Mouse (Mus musculus) forebrain, postnatal 0 days (tissue): ENCODE results near the gene Cd44. TPM values are rescaled to one million over a fixed set of nuclear protein-coding genes. Genes with fewer than 3 reads are reported as not detected.

Experiments
- ATAC-seq: fragments of 200-750 bp; cut with Nextera tagmentation; 2 replicates; pipeline ENCODE4 v1.8.0; 2017; ENCODE audit warnings: mild to moderate bottlenecking, moderate library complexity
- DNase-seq: peaks from one replicate; pipeline ENCODE4 v3.0.0-alpha.2; 2015
- H3K27ac ChIP-seq: fragments of 300-500 bp; sonication (generic); 2 replicates; pipeline ENCODE4 v1.5.1; 2014; ENCODE audit warnings: low read depth, mild to moderate bottlenecking, antibody characterized with exemption, low read length, moderate library complexity, mixed read lengths
- H3K27me3 ChIP-seq: fragments of 300-500 bp; sonication (generic); 2 replicates; pipeline ENCODE4 v1.6.1; 2014; ENCODE audit warnings: mild to moderate bottlenecking, low read length, mixed read lengths; ENCODE audit not compliant: insufficient read depth
- H3K36me3 ChIP-seq: fragments of 300-500 bp; sonication (generic); 2 replicates; pipeline ENCODE4 v1.6.1; 2014; ENCODE audit warnings: mild to moderate bottlenecking, moderate library complexity; ENCODE audit not compliant: insufficient read depth
- H3K4me1 ChIP-seq: fragments of 300-500 bp; sonication (generic); 2 replicates; pipeline ENCODE4 v1.6.1; 2014; ENCODE audit warnings: antibody characterized with exemption; ENCODE audit not compliant: insufficient read depth
- H3K4me2 ChIP-seq: fragments of 300-500 bp; sonication (generic); 2 replicates; pipeline ENCODE4 v1.6.1; 2014; ENCODE audit warnings: low read depth, mild to moderate bottlenecking, moderate library complexity
- H3K4me3 ChIP-seq: fragments of 300-500 bp; sonication (generic); 2 replicates; pipeline ENCODE4 v1.5.1; 2014; ENCODE audit warnings: low read depth, low read length, mixed read lengths
- H3K9ac ChIP-seq: fragments of 300-500 bp; sonication (generic); 2 replicates; pipeline ENCODE4 v1.6.1; 2014; ENCODE audit warnings: mild to moderate bottlenecking
- H3K9me3 ChIP-seq: fragments of 300-500 bp; sonication (generic); 2 replicates; pipeline ENCODE4 v1.6.1; 2016; ENCODE audit warnings: low read length
- CTCF ChIP-seq: sonication (generic); IDR thresholded peaks from 2 replicates; pipeline ENCODE4 v1.5.1; 2016; ENCODE audit warnings: antibody characterized with exemption, control low read depth, low read depth
- WGBS: fragments of 180-500 bp; shearing (Covaris S2); extraction: QIAGEN DNeasy Blood & Tissue Kit; methylation state at CpG from one replicate; pipeline ENCODE4 v1.1.7; 2014; 5-methylcytosine and 5-hydroxymethylcytosine counted together
- polyA plus RNA-seq: library from polyadenylated mRNA; unstranded; fragments of >200 nt; fragmentation: Nextera tagmentation; extraction: Ambion mirVana; gene quantifications from 2 replicates; pipeline ENCODE4 v1.2.1, GENCODE M21; 2015
- total RNA-seq: library from RNA; depleted of rRNA; stranded (reverse); fragments of >200 nt; gene quantifications from 2 replicates; pipeline ENCODE4 v1.2.3, GENCODE M21; 2014

Gene Cd44
- total and polyA plus RNA-seq, 2 experiments from 2014 or later, result 3.6 to 7.8 TPM

DNA sequence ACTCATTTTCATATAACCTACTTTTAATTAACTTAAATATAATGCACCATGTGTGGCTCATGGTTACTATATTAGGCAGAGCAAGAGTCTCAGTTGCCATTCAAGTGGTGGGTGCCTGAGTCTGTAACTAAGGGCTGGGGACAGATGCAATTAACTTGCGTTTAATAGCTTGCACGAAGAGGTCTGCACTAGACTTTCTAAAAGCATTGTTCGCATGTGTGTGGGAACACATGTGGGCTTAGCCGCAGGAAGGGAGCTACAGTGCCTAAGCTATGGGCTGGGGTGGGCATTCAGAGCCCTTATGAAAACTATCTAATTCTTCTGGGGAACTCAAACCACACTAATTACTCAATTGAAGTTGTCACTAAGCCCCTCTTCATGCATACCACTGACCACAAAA is 37.4 kb downstream of the Cd44 start:
- H3K9ac ChIP-seq, result no peak overlapping the region
- no peak for TF ChIP-seq CTCF
- no peaks in the 10 kb centered on the region for H3K9me3 ChIP-seq
- H3K4me3 ChIP-seq, result no peak overlapping the region
- H3K4me1 ChIP-seq, result no peaks in the 10 kb centered on the region
- DNase-seq, result no peak
- H3K36me3 ChIP-seq, result no peaks in the 10 kb centered on the region
- H3K27me3 ChIP-seq, result no peaks in the 10 kb centered on the region
- no peak overlapping the region for H3K27ac ChIP-seq
- WGBS, result 31% methylated on average over 4 of the region's 4 CpGs
- H3K4me2 ChIP-seq, result no peak overlapping the region
- no peak for ATAC-seq

DNA sequence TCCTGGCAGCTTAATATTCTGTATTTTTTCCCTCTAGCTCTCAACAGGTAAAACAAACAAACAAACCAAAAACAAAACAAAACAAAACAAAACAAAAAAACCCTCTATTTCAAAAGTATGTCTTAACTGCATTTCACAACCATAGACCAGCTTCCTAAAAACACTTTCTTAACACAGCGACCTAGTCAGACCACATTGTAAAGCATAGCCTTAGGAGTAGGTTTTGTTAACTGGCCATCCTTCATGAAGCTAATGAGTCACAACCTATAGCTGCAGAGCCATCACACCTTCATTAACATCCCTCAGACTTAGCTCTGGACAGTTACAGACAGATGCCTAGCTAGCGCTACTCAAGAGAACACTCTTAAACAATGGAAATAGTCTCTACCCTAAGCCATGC is 37.9 kb downstream of the Cd44 start:
- H3K27ac ChIP-seq, result no peak overlapping the region
- ATAC-seq, result no peak
- no peaks in the 10 kb centered on the region for H3K4me1 ChIP-seq
- TF ChIP-seq CTCF, result no peak
- H3K27me3 ChIP-seq, result no peaks in the 10 kb centered on the region
- H3K4me2 ChIP-seq, result no peak overlapping the region
- WGBS, result 74% methylated on average over 2 of the region's 2 CpGs
- no peak for DNase-seq
- H3K36me3 ChIP-seq, result no peaks in the 10 kb centered on the region
- H3K9ac ChIP-seq, result no peak overlapping the region
- H3K9me3 ChIP-seq, result no peaks in the 10 kb centered on the region
- H3K4me3 ChIP-seq, result no peak overlapping the region

DNA sequence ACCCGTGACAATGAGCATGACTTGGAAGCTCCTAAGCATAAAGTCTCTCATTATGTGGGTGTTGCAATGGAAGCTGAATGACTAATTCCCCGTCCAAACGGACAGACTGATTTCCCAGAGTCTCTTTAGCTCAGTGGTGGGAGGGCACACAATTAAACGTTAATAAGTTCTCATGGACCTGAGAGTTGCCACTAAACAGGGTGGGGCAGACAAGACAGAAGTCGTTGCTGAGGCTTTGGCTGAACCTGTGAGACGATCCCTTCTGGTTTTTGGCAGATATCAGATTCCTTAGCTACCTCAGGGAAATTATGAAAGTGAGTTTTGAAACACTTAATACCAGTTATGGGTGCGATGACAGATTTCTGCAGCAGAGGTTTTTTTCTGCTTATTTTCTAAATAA is 38.8 kb downstream of the Cd44 start:
- WGBS, result 70% methylated on average over 7 of the region's 7 CpGs
- Histone ChIP-seq H3K27me3 (no peaks in the 10 kb centered on the region), H3K36me3 (no peaks in the 10 kb centered on the region), H3K27ac (no peak overlapping the region), H3K4me2 (no peak overlapping the region), H3K4me1 (no peaks in the 10 kb centered on the region), H3K9ac (no peak overlapping the region), H3K4me3 (no peak overlapping the region), H3K9me3 (no peaks in the 10 kb centered on the region)
- ATAC-seq, result no peak
- no peak for DNase-seq
- no peak for TF ChIP-seq CTCF

DNA sequence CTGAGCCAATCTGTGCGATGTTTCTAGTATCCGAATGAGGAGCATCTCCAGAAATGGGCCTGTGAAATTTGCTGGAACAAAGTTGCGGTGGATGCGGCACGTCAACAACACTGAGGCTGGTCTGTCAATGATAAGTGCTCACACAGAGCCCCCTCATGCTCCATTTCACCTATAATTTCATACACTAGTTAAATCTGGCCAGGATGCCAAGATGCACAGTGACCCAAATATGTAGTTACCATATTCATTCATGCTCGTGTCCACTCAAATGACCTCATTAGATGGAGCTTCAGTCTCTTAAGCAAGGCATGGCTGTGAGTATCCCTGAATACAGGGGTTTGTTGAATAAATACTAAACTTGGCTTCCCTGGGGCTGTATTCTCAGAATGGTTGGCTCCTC is 43.2 kb downstream of the Cd44 start:
- Histone ChIP-seq H3K9ac (no peak overlapping the region), H3K9me3 (no peaks in the 10 kb centered on the region), H3K4me3 (no peak overlapping the region), H3K4me2 (no peak overlapping the region), H3K4me1 (no peaks in the 10 kb centered on the region), H3K27me3 (no peaks in the 10 kb centered on the region), H3K36me3 (no peaks in the 10 kb centered on the region), H3K27ac (no peak overlapping the region)
- WGBS, result 83% methylated on average over 6 of the region's 6 CpGs
- no peak for DNase-seq
- no peak for TF ChIP-seq CTCF
- ATAC-seq, result no peak

DNA sequence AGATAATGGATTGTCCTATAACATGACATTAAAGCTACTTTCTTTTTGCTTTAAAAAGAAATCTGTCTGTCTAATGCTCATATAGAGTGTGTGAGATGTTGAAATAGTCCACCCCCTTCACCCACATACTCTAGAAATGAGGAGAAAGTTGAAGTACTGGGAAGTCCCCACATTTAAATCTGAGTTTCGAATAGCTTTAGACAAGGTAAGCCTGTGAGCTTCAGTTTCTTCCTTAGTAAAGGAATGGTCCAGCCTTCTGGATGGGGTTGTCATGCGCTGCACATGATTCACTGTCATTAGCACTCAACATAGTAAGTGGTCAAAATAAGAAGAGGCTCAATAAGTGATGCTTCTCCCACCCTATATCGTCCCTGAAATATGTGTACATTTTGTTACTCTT is 48.2 kb downstream of the Cd44 start:
- TF ChIP-seq CTCF, result no peak

DNA sequence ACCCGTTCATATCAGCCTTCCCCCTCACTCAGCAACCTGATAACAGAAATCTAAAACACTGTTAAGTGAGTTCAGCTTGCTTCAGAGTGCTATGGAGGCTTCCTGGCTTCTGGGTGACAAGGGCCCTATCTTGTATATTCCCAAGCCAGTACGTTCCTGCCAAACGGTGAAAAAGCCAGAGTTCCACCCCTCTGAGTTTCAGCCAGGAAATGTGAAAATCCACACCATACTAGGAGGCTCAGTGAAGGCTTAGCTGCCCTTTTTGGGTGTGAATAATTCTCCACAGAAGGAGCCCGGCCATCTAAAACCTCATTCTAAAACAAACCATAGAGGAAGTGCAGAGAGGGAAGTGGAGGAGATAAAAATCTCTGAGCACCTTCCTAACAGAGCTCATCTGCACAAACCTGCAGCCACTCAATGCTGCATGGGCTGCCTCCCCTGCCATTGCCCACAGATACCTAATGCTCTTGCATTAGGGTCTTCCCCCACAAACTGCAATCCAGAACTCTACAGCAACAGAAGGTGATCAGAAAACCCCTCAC is 49.5 kb downstream of the Cd44 start:
- TF ChIP-seq CTCF, result no peak
- ATAC-seq, result no peak
- WGBS, result 73% methylated on average over 4 of the region's 4 CpGs

More for the DNA sequence above, 48.2 kb downstream of the Cd44 start:
- no peak for ATAC-seq
- DNase-seq, result no peak
- Histone ChIP-seq H3K4me3 (no peak overlapping the region), H3K4me2 (no peak overlapping the region), H3K36me3 (no peaks in the 10 kb centered on the region), H3K27me3 (no peaks in the 10 kb centered on the region), H3K4me1 (no peaks in the 10 kb centered on the region), H3K9me3 (no peaks in the 10 kb centered on the region), H3K27ac (no peak overlapping the region), H3K9ac (no peak overlapping the region)
- 91% methylated on average over 3 of the region's 3 CpGs for WGBS

DNA sequence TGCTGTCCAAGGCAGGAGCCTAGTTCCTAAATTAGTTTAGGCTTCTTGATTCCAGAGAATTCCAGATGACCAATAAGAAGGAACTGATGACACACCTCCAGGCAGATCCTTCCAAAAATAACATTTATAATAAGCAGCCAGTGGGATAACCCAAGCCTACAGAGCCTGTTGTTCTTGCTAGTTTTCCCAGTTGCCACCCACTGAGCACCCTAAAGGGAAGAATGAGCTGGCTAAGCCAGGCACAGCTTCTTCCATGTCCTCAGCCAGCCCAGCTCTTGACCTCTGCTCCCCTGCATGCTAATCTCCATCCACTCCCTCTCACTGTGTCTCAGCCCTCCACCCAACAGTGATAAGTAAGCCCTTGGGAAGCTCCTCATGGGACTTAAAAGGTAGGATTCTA is 51.4 kb downstream of the Cd44 start:
- TF ChIP-seq CTCF, result no peak
- DNase-seq (no peak), ATAC-seq (no peak)
- H3K4me2 ChIP-seq, result no peak overlapping the region
- H3K9me3 ChIP-seq, result no peaks in the 10 kb centered on the region
- no peak overlapping the region for H3K4me3 ChIP-seq
- no peaks in the 10 kb centered on the region for H3K27me3 ChIP-seq
- no peak overlapping the region for H3K27ac ChIP-seq
- no peak overlapping the region for H3K9ac ChIP-seq
- H3K4me1 ChIP-seq, result no peaks in the 10 kb centered on the region
- H3K36me3 ChIP-seq, result no peaks in the 10 kb centered on the region

More for the DNA sequence above, 49.5 kb downstream of the Cd44 start:
- H3K27me3 ChIP-seq, result no peaks in the 10 kb centered on the region
- no peak overlapping the region for H3K4me3 ChIP-seq
- no peak overlapping the region for H3K9ac ChIP-seq
- no peak overlapping the region for H3K27ac ChIP-seq
- H3K4me1 ChIP-seq, result no peaks in the 10 kb centered on the region
- H3K36me3 ChIP-seq, result no peaks in the 10 kb centered on the region
- no peaks in the 10 kb centered on the region for H3K9me3 ChIP-seq
- H3K4me2 ChIP-seq, result no peak overlapping the region
- DNase-seq, result no peak

DNA sequence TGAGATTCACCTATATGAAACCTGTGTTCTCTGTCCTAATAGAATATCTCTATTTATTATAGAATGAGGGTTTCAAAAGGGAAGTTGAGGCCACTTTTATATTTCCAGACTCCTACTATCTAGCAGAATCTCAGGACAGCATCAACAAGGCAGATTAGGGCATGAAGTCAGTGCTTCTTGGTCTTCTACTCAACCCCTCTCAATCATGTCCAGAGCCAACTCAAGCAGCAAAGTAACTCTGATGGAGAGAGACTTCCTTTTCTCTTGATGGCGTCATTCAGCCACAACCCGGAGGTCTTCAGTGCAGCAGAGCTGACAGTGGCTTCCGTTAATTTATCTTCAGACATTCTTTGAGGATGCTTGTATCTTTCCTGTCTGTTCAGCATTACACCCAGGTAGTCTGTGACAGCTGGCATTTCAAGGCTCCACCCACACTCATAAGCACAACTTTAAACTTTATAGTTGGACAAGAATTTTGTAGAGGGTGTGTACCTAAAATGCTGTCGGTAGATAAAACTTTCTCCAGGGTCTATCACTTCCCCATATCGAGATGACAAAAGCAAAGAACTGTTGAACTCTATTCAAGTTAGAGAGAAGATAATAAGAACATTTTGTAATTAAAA is 52.5 kb downstream of the Cd44 start:
- no peak overlapping the region for H3K4me3 ChIP-seq
- WGBS, result 95% methylated on average over 5 of the region's 5 CpGs
- H3K27me3 ChIP-seq, result no peaks in the 10 kb centered on the region
- H3K4me2 ChIP-seq, result no peak overlapping the region
- no peak overlapping the region for H3K9ac ChIP-seq
- DNase-seq (no peak), ATAC-seq (no peak)
- TF ChIP-seq CTCF, result no peak
- no peaks in the 10 kb centered on the region for H3K4me1 ChIP-seq
- H3K9me3 ChIP-seq, result no peaks in the 10 kb centered on the region
- no peaks in the 10 kb centered on the region for H3K36me3 ChIP-seq
- no peak overlapping the region for H3K27ac ChIP-seq
